Mouse (Mus musculus) brain, embryonic 14.5 days (tissue): Measurements from ENCODE around the gene Ifih1.

Experiments used
- CTCF ChIP-seq: fragments of 200-500 bp; IDR thresholded peaks from 2 replicates; pipeline ENCODE4 v1.5.1; 2012; ENCODE audit warnings: inconsistent platforms, mild to moderate bottlenecking, moderate library complexity, borderline replicate concordance; ENCODE audit not compliant: insufficient read depth, insufficient read length; ENCODE audit errors: extremely low read depth
- POLR2A ChIP-seq: fragments of 200-500 bp; IDR thresholded peaks from 2 replicates; pipeline ENCODE4 v1.6.1; 2012; ENCODE audit warnings: mild to moderate bottlenecking, inconsistent platforms, borderline replicate concordance; ENCODE audit not compliant: poor library complexity, insufficient read depth, insufficient read length, severe bottlenecking; ENCODE audit errors: extremely low read depth

DNA sequence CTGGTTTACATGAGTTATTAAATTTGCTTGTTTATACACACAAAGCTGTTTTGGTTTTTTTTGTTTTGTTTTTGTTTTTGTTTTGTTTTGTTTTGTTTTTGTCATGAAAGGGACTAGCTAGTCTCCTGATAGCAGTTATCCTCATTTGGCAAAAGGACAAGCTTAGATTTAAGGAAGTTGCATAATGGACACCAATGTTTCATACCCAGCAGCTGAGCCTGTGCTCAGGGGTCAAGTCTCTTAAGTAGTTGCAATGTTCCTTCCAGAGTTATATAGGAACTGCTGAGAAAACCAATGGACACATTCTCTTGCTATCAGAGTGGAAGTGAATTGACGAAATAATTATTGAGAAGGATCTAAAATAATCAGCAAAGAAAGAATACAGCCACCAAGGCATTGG lies 10.0 kb upstream of the Ifih1 start:
- no peak for TF ChIP-seq CTCF
- no peak for TF ChIP-seq POLR2A
